Mouse (Mus musculus) MEL (cell line): ENCODE measurements around the gene Msl1. TPM values are rescaled to one million over a fixed set of nuclear protein-coding genes. Genes with fewer than 3 reads are reported as not detected.

ENCODE experiments used
- DNase-seq: peaks from one replicate; pipeline ENCODE4 v3.0.0; 2011; ENCODE audit warnings: low read depth, low spot score
- H3K27ac ChIP-seq: 2 replicates; pipeline ENCODE4 v1.5.1; 2012; ENCODE audit warnings: low read depth, mild to moderate bottlenecking, control low read depth, low read length, moderate library complexity; ENCODE audit not compliant: control insufficient read depth
- H3K27me3 ChIP-seq, 2 experiments: fragments of 150-350 bp in 1 of 2; sonication (generic) in 1 of 2; 2 replicates each; pipeline ENCODE4 v1.6.1; 2012; ENCODE audit warnings: low read length in 2 of 2, mild to moderate bottlenecking in 2 of 2, improper control_type of control experiment in 1 of 2, moderate library complexity in 1 of 2; ENCODE audit not compliant: insufficient read depth in 2 of 2, control insufficient read depth in 1 of 2
- H3K36me3 ChIP-seq, 2 experiments: 2 replicates each; pipeline ENCODE4 v1.6.1; 2012 to 2014; ENCODE audit warnings: low read length in 2 of 2, improper control_type of control experiment in 1 of 2, inconsistent platforms in 1 of 2, mild to moderate bottlenecking in 1 of 2; ENCODE audit not compliant: insufficient read depth in 2 of 2, control insufficient read depth in 1 of 2
- H3K4me1 ChIP-seq, 2 experiments: fragments of 150-350 bp in 1 of 2; sonication (generic) in 1 of 2; 2 replicates each; pipeline ENCODE4 v1.6.1; 2012; ENCODE audit warnings: low read length in 2 of 2, improper control_type of control experiment in 1 of 2, mild to moderate bottlenecking in 1 of 2; ENCODE audit not compliant: insufficient read depth in 2 of 2, control insufficient read depth in 1 of 2
- H3K4me3 ChIP-seq, 2 experiments: fragments of 150-350 bp in 1 of 2; sonication (generic) in 1 of 2; 2 replicates each; pipeline ENCODE4 v1.5.1; 2012; ENCODE audit warnings: low read depth in 2 of 2, low read length in 2 of 2, mild to moderate bottlenecking in 2 of 2, moderate library complexity in 2 of 2, control low read depth in 1 of 2, improper control_type of control experiment in 1 of 2; ENCODE audit not compliant: control insufficient read depth in 1 of 2, insufficient read depth in 1 of 2
- H3K79me2 ChIP-seq: 2 replicates; pipeline ENCODE4 v1.6.1; 2012; ENCODE audit warnings: mild to moderate bottlenecking, low read length, moderate library complexity; ENCODE audit not compliant: control insufficient read depth, poor library complexity, insufficient read depth
- H3K9ac ChIP-seq: 2 replicates; pipeline ENCODE4 v1.6.1; 2012; ENCODE audit warnings: low read depth, mild to moderate bottlenecking, control low read depth, low read length, moderate library complexity; ENCODE audit not compliant: control insufficient read depth, poor library complexity, severe bottlenecking
- H3K9me3 ChIP-seq: fragments of 150-350 bp; sonication (generic); replicated peaks from 2 replicates; pipeline ENCODE4 v1.6.1; 2012; ENCODE audit warnings: mild to moderate bottlenecking, low read length, improper control_type of control experiment, moderate library complexity; ENCODE audit not compliant: insufficient read depth
- BHLHE40 ChIP-seq: IDR thresholded peaks from 2 replicates; pipeline ENCODE4 v1.6.1; 2012; ENCODE audit warnings: low read depth, mild to moderate bottlenecking, inconsistent platforms, low read length, improper control_type of control experiment, borderline replicate concordance
- CHD1 ChIP-seq: IDR thresholded peaks from 2 replicates; pipeline ENCODE4 v1.6.1; 2012; ENCODE audit warnings: low read depth, mild to moderate bottlenecking, inconsistent platforms, low read length, improper control_type of control experiment
- CHD2 ChIP-seq: IDR thresholded peaks from 2 replicates; pipeline ENCODE4 v1.6.1; 2011; ENCODE audit warnings: low read length, improper control_type of control experiment
- ELF1 ChIP-seq: IDR thresholded peaks from 2 replicates; pipeline ENCODE4 v1.6.1; 2014; ENCODE audit warnings: low read depth, mild to moderate bottlenecking, inconsistent platforms, low read length, improper control_type of control experiment, moderate library complexity
- EP300 ChIP-seq, 2 experiments: IDR thresholded peaks; 2 replicates each; pipeline ENCODE4 v1.6.1; 2011; ENCODE audit warnings: improper control_type of control experiment in 2 of 2, low read length in 2 of 2, low read depth in 1 of 2, mild to moderate bottlenecking in 1 of 2
- GABPA ChIP-seq: IDR thresholded peaks from 2 replicates; pipeline ENCODE4 v1.6.1; 2012; ENCODE audit warnings: low read depth, mild to moderate bottlenecking, inconsistent platforms, low read length, improper control_type of control experiment, moderate library complexity
- HCFC1 ChIP-seq: IDR thresholded peaks from 2 replicates; pipeline ENCODE4 v1.6.1; 2012; ENCODE audit warnings: low read depth, mild to moderate bottlenecking, inconsistent platforms, low read length, improper control_type of control experiment, moderate library complexity
- JUND ChIP-seq: IDR thresholded peaks from 2 replicates; pipeline ENCODE4 v1.6.1; 2011; ENCODE audit warnings: low read depth, mild to moderate bottlenecking, improper control_type of control experiment, low read length
- KAT2A ChIP-seq: conservative IDR thresholded peaks from 2 replicates; pipeline ENCODE4 v1.6.1; 2012; ENCODE audit warnings: low read depth, low read length, improper control_type of control experiment, inconsistent platforms
- MAZ ChIP-seq: IDR thresholded peaks from 2 replicates; pipeline ENCODE4 v1.6.1; 2012; ENCODE audit warnings: low read depth, mild to moderate bottlenecking, inconsistent platforms, low read length, improper control_type of control experiment
- MEF2A ChIP-seq: IDR thresholded peaks from 2 replicates; pipeline ENCODE4 v1.6.1; 2014; ENCODE audit warnings: low read depth, mild to moderate bottlenecking, inconsistent platforms, low read length, improper control_type of control experiment; ENCODE audit not compliant: poor library complexity, insufficient replicate concordance, severe bottlenecking; ENCODE audit errors: extremely low read depth
- MXI1 ChIP-seq: IDR thresholded peaks from 2 replicates; pipeline ENCODE4 v1.6.1; 2011; ENCODE audit warnings: mild to moderate bottlenecking, low read depth, low read length, improper control_type of control experiment
- MYB ChIP-seq: IDR thresholded peaks from 2 replicates; pipeline ENCODE4 v1.6.1; 2011; ENCODE audit warnings: mild to moderate bottlenecking, low read depth, low read length, improper control_type of control experiment
- MYC ChIP-seq: IDR thresholded peaks from 2 replicates; pipeline ENCODE4 v1.6.1; 2011; ENCODE audit warnings: low read depth, mild to moderate bottlenecking, low read length, improper control_type of control experiment, moderate library complexity
- NELFE ChIP-seq: IDR thresholded peaks from 2 replicates; pipeline ENCODE4 v1.6.1; 2011; ENCODE audit warnings: low read depth, low read length, improper control_type of control experiment
- NRF1 ChIP-seq: IDR thresholded peaks from 2 replicates; pipeline ENCODE4 v1.6.1; 2014; ENCODE audit warnings: low read depth, mild to moderate bottlenecking, inconsistent platforms, low read length, improper control_type of control experiment, moderate library complexity; ENCODE audit not compliant: poor library complexity, insufficient read depth, severe bottlenecking
- POLR2A ChIP-seq, 2 experiments: IDR thresholded peaks; 2 replicates each; pipeline ENCODE4 v1.6.1; 2011 to 2012; ENCODE audit warnings: low read length in 2 of 2, mild to moderate bottlenecking in 2 of 2, control low read depth in 1 of 2, improper control_type of control experiment in 1 of 2, low read depth in 1 of 2, moderate library complexity in 1 of 2; ENCODE audit not compliant: control insufficient read depth in 1 of 2, insufficient read depth in 1 of 2, poor library complexity in 1 of 2
- POLR2AphosphoS2 ChIP-seq: IDR thresholded peaks from 2 replicates; pipeline ENCODE4 v1.6.1; 2011; ENCODE audit warnings: low read length, improper control_type of control experiment
- POLR2AphosphoS5 ChIP-seq: IDR thresholded peaks from 2 replicates; pipeline ENCODE4 v1.6.1; 2012; ENCODE audit warnings: low read depth, borderline replicate concordance, mild to moderate bottlenecking, inconsistent platforms, low read length, moderate library complexity, mixed read lengths
- RAD21 ChIP-seq: IDR thresholded peaks from 2 replicates; pipeline ENCODE4 v1.6.1; 2011; ENCODE audit warnings: mild to moderate bottlenecking, low read depth, low read length, improper control_type of control experiment
- RCOR1 ChIP-seq: IDR thresholded peaks from 2 replicates; pipeline ENCODE4 v1.6.1; 2012; ENCODE audit warnings: low read depth, mild to moderate bottlenecking, inconsistent platforms, low read length, improper control_type of control experiment
- SIN3A ChIP-seq: IDR thresholded peaks from 2 replicates; pipeline ENCODE4 v1.6.1; 2012; ENCODE audit warnings: low read length, improper control_type of control experiment, inconsistent platforms
- SMC3 ChIP-seq: IDR thresholded peaks from 2 replicates; pipeline ENCODE4 v1.6.1; 2011; ENCODE audit warnings: low read depth, low read length, improper control_type of control experiment
- TAL1 ChIP-seq: IDR thresholded peaks from 2 replicates; pipeline ENCODE4 v1.6.1; 2012; ENCODE audit warnings: mild to moderate bottlenecking, inconsistent platforms, low read length, moderate library complexity, mixed read lengths
- TBP ChIP-seq: IDR thresholded peaks from 2 replicates; pipeline ENCODE4 v1.8.0; 2011; ENCODE audit warnings: low read depth, low read length, improper control_type of control experiment
- TCF12 ChIP-seq: IDR thresholded peaks from 2 replicates; pipeline ENCODE4 v1.6.1; 2014; ENCODE audit warnings: low read depth, mild to moderate bottlenecking, inconsistent platforms, low read length, improper control_type of control experiment, moderate library complexity
- UBTF ChIP-seq: IDR thresholded peaks from 2 replicates; pipeline ENCODE4 v1.6.1; 2012; ENCODE audit warnings: low read depth, mild to moderate bottlenecking, inconsistent platforms, low read length, improper control_type of control experiment, moderate library complexity, borderline replicate concordance; ENCODE audit not compliant: insufficient read depth
- USF1 ChIP-seq: IDR thresholded peaks from 2 replicates; pipeline ENCODE4 v1.6.1; 2014; ENCODE audit warnings: low read depth, mild to moderate bottlenecking, inconsistent platforms, low read length, improper control_type of control experiment, moderate library complexity
- ZKSCAN1 ChIP-seq: IDR thresholded peaks from 2 replicates; pipeline ENCODE4 v1.6.1; 2012; ENCODE audit warnings: low read depth, mild to moderate bottlenecking, inconsistent platforms, low read length, improper control_type of control experiment, moderate library complexity
- ZMIZ1 ChIP-seq: IDR thresholded peaks from 2 replicates; pipeline ENCODE4 v1.6.1; 2012; ENCODE audit warnings: low read depth, mild to moderate bottlenecking, inconsistent platforms, low read length, improper control_type of control experiment, moderate library complexity
- ZNF384 ChIP-seq: IDR thresholded peaks from 2 replicates; pipeline ENCODE4 v1.6.1; 2012; ENCODE audit warnings: low read depth, mild to moderate bottlenecking, inconsistent platforms, low read length, improper control_type of control experiment
- polyA plus RNA-seq, 2 experiments: library from polyadenylated mRNA; stranded (reverse) in 1 of 2; unstranded in 1 of 2; fragments of >175 nt in 1 of 2; fragments of >200 nt in 1 of 2; gene quantifications; 2 replicates each; pipeline versions ENCODE4 v1.2.1 to v1.2.4; 2012; ENCODE audit warnings: low replicate concordance in 2 of 2, low read depth in 1 of 2; ENCODE audit not compliant: insufficient read length in 2 of 2, insufficient read depth in 1 of 2, missing spikeins in 1 of 2
- total RNA-seq: library from RNA; depleted of rRNA; stranded (reverse); fragments of 300-350 nt; gene quantifications from 2 replicates; pipeline ENCODE4 v1.2.3, GENCODE M21; 2012

The Msl1 gene
- total and polyA plus RNA-seq, 3 experiments, result 37.1 to 49.4 TPM; not detected in 1

DNA sequence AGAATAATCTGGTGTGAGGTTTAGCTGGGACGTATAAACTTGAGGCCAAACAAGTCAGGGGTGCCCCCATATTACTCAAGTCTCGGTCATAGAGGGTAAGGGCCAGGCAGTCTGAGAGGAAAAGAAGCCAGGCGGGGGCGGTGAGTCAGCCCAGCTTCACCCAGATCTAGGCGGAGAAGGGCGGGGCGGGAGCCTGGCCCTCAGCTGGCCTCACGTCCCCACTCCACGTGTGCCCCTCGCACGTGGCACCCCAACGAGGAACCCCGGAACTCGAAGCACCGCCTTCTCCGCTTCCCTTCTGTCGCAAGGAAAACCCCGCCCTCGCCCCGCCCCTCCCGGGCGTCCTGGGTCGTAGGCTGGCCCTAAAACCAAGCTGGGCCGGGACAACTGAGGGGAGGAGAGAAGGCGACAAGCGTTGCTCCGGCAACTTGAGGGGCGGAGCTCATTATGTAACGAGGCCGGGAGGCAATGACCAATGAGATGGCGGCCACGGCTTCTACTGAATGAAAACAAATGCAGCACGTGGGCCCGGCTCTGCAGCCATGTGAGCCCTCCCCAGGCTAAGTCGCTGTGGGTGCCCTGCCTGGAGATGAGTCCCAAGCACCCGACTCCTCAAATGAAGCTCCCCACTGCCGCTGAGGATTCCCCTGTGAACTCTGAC lies 21.6 kb upstream of the Msl1 start (continued):
- TF ChIP-seq ZNF384 (no peak), CHD2 (no peak), NRF1 (no peak), MYB (no peak), BHLHE40 (peak; percentile 92), TCF12 (peak; percentile 20; the same call in 1 of the 2 replicates), KAT2A (no peak), MXI1 (peak; percentile 100), ZKSCAN1 (no peak), USF1 (peak; percentile 87), SMC3 (no peak), RCOR1 (no peak), MAZ (peak; percentile 80; the same call in 1 of the 2 replicates), GABPA (no peak), EP300 (IDR thresholded peaks at IDR 0.05; ENCODE audit: low read depth in 1 of 2, low read length in 2 of 2) (peak in 1 of 2 experiments; percentile 52; a peak in 2 of 4 replicates), TBP (peak; percentile 61; the same call in 1 of the 2 replicates), NELFE (no peak), TAL1 (no peak)

DNA sequence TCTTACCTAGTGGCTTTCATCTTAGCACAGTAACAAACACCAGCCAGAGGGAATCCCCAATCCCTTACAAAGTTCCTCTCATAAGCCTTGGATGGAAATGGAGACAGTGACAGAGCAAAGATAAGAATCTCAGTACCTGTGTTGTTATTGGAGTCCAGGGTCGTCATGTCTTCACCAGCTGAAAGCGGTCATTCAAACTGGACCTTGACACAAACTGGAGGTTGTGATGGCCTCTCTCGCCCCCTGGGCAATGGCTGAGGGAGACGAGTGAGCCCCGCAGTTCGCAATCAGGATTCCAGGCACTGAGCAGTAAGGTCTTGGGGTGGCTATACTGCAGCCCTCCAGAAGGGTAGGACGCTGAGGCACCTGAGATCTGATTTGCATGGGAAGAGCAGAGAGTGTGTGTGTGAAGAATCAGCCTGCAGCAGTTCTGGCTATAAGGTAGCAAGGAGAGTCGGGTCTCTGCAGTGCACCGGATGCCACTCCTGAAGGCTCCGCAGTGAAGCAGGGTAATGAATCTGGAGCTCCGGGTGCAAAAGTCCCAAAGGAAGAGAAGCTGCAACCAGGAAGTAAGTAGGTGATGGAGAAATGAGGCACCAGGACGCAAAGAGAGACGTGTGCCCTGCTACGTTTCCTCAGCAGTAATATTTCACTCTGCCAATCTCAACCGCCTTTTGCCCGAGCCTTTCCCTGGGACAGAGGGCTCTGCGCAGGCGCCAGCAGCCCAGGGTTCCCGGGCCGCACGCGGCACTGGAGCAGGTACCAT lies 20.6 kb upstream of the Msl1 start, which contains the start of gene Nr1d1:
Gene Nr1d1 (minus strand): TSS at position 752 of the 766 bp plus-strand sequence.
- peaks cover 15 to 40% of the 10 kb centered on the region in 2 experiments for H3K4me1 ChIP-seq
- peak within 1 kb of the TSS; percentile 47 for H3K27ac ChIP-seq
- H3K36me3 ChIP-seq, result peaks cover 0 to 24% of the 10 kb centered on the region in 2 experiments; a peak in 2 of 4 replicates
- H3K27me3 ChIP-seq, result no peaks in the 10 kb centered on the region
- H3K4me3 ChIP-seq, result peak within 1 kb of the TSS; percentile 41 to 57
- no peaks in the 10 kb centered on the region; the same call in 1 of the 2 replicates for H3K79me2 ChIP-seq
- peak within 1 kb of the TSS; percentile 74 for H3K9ac ChIP-seq
- DNase-seq, result no peak
- no peaks in the 10 kb centered on the region for H3K9me3 ChIP-seq
- TF ChIP-seq BHLHE40 (no peak), POLR2AphosphoS2 (no peak), MEF2A (no peak), RAD21 (no peak), UBTF (no peak), MYB (no peak), MAZ (0 out of 2 replicates have a peak, but pooled peaks have one; percentile 3), MYC (no peak), ZKSCAN1 (no peak), POLR2AphosphoS5 (no peak), JUND (no peak), HCFC1 (no peak), SIN3A (no peak), ZMIZ1 (no peak), POLR2A (IDR thresholded peaks at IDR 0.05; ENCODE audit: control insufficient read depth in 1 of 2, insufficient read depth in 1 of 2, low read depth in 1 of 2, low read length in 2 of 2, poor library complexity in 1 of 2) (no peak; a peak in 1 of 4 replicates), TBP (no peak), NELFE (peak; percentile 82), ZNF384 (no peak), NRF1 (no peak), ELF1 (no peak), GABPA (no peak; the same call in 1 of the 2 replicates), CHD1 (0 out of 2 replicates have a peak, but pooled peaks have one; percentile 57)
